Mouse (Mus musculus) erythroblast, embryonic 14.5 days (primary cell): ENCODE data around the gene Otulin.

Source experiments
- GATA1 ChIP-seq: IDR thresholded peaks from 2 replicates; pipeline ENCODE4 v1.6.1; 2012; ENCODE audit warnings: low read length, inconsistent platforms, mixed read lengths
- TAL1 ChIP-seq: IDR thresholded peaks from 3 replicates; pipeline ENCODE4 v1.6.1; 2012; ENCODE audit warnings: low read length, inconsistent platforms, mixed read lengths

- TF ChIP-seq GATA1 (no peak), TAL1 (no peak)
These were observed 27.4 kb upstream of the Otulin start for GRCm38 (mm10) chr15:27657866-27658265.
